Mouse (Mus musculus) megakaryocyte-erythroid progenitor cell, adult 5-6 weeks (primary cell): ENCODE measurements at regions not wholly inside any gene's neighbourhood (a gene's known extent, or its start where the extent isn't known, plus 50 kb on each side); places are given as distances from the start of the nearest gene placed in this dataset.
"Not testable (repeated sequence)": the region's sequence is repeated elsewhere in the genome, so short reads cannot be mapped to it uniquely, and the experiment has no call there.

Source experiments
- ATAC-seq: replicated peaks from 2 replicates; pipeline ENCODE4 v1.8.0; 2016; ENCODE audit warnings: mild to moderate bottlenecking, inconsistent platforms; ENCODE audit not compliant: severe bottlenecking, poor library complexity, low FRiP score, low TSS enrichment

DNA sequence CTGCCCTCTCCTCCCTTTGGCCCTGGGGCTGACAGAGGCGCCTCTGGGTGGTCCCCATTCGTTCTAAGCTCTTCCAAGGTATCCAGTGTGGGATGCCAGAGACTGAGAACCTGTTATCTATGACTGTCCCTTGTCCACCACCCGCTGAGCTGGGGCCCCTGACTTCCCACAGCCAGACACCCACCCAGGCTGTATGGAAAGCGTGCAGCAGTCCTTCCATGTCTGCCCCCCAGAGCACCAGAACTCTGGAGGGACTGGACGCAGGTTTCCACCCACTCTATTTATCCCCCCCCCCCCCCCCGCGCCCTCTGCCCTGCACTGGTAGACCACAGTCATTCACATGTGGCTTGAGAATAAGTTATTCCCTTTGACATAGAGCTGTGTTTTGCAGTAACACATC, 408.5 kb upstream of the B3galt2 start:
- ATAC-seq: no peak

DNA sequence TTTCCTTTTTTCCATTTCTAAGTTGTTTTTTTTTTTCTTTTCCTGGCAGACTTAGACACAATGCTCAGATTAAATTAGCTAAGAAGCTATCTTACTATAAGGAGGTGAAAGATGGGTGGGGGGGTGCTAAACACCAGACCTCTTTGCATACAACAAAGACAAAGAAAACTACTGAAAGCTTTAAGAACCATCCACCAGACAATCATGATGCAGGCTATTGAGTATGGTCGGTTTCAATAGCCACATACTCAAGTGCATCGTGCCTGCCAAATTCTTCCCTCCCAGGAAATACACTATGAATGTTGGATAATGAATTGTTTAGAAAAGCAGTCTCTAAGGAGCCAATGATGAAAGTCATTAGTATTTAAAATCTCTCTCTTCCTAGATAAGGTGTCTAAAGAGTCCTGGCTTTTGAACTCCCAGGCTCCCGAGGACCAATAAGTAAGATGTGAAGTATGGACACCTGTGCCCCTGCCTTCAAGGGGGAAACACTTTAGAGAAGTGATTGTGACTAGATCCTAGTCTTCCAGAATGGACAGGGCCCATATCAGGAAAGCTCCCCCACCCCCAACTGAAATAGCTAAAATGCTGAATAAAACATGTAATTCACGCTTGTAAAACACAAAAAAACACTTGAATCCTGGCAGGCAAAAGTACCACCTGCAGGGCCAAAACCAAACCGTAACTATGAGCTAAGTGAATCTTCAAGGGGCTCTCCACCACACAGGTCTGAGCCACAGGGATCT, 381.8 kb upstream of the B3galt2 start:
- no peak for ATAC-seq

DNA sequence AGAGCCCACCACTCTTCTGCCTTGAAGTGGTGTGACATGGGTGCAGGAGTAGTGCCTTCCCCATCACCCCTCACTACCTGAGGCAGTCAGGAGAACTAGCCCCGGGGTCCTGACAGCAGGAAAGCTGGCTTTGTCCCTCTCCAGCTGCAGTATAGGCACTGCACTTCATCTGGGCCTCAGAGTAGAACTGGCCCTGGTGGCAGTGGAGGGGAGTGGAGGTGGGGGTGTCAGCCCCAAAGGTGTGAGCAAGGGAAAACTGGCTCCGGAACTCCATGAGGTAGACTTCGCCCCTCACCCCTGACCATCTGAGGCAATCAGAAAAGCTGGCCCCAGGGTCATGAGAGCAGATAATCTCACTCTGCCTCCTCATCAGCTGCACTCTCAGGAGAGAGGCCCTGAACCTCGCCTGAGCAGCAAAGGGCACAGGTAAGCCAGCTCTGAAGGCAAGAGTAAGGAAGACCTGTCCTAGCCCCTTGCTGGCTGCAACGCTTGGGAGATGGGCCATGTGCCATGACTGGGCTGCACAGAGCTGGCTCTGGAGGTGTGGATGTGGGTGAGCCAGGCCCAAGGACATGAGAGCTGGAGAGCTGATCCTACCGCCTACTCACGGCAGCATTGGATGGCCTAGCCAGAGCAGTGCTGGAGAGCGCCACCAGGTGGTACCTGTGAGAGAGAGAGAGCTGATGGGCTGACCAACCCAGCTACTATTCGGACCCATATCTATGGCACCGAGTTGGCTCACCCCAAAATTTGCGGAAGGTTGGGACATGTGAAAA, 377.0 kb upstream of the B3galt2 start:
- ATAC-seq: 0 out of 2 replicates have a peak, but pooled peaks have one; percentile 41

DNA sequence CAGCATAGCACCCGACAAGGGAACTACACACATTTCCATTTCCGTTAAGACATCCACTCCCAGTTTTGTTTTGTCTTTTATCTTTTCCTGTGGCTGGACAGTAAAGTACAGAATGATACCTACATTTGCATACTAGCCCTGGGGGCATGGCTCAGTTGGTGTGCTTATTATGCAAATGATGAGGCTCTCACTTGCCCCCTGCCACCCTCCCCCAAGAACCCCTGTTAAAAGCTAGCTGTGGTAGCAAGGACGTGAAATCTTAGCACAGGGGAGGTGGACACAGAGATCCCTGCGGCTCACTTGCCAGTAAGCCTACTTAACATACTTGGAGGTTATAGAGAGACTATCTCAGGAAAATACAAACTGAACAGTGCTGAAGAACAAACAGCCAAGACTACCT, 375.2 kb upstream of the B3galt2 start:
- no peak for ATAC-seq

DNA sequence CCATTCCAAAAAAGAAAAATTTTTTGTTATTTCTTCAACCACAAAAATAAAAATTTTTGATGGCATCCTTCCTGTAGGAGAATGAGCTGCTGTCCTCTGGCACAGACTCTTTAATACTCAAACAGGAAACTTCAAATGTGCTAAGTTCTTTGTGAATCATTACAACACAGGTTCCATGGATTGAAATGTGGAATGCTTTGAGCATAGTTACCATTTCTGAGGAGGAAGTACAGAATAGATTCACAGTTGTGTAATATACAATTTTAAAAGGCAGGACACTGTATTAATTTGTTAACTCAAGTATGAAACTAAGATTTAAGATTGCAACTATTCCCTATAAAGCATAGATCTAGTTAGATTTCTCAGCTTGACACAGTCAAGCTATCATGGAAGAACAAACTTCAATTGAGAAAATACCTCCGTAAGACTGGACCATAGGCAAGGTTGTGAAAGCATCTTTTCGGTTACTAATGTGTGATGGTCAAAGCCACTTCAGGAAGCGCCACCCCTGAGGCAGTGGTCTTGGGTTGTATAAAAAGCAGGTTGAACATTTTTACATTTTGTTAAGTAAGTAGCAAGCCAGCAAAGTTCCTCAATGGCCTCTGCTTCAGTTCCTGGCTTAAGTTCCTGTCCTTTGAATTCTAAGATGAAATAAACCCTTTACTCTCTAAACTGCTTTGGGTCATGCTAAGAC, 354.0 kb upstream of the B3galt2 start:
- no peak for ATAC-seq

DNA sequence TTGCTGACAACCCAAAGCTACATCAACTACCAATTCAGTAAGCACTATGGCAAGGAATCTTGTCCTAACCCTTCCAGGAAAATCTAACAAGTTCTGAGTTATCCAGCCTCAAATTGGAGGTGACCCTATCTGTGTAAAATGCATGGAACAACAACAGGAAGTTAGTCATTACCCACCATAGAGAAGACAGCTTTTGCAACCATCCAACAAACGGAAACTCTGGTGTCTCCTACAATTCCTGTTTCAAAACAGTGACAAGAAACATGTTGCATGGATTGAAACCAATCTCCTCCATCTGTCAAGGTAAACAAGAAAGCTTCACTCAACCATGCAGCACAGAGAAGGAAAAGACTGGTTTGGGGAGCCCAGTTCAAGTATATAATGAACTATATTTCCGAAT, 353.0 kb upstream of the B3galt2 start:
- no peak for ATAC-seq

DNA sequence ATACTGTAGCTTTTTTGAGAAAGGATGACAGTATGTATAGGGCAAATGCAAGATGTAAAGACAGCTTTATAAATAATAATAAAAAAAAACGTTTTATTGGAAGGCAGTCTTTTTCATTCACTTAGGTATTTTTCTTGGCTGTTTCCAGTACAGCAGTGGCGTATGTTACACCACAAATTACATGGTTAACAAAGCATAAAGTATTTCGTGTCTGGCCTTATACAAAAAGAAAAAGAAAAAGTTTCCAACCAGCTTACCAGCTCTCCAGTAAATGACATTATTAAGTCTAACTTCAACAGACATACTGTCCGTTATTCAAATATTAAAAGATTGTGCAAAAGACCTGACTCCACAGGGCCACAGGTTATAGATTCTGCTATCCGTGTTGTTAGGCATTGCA, 343.9 kb upstream of the B3galt2 start:
- no peak for ATAC-seq

DNA sequence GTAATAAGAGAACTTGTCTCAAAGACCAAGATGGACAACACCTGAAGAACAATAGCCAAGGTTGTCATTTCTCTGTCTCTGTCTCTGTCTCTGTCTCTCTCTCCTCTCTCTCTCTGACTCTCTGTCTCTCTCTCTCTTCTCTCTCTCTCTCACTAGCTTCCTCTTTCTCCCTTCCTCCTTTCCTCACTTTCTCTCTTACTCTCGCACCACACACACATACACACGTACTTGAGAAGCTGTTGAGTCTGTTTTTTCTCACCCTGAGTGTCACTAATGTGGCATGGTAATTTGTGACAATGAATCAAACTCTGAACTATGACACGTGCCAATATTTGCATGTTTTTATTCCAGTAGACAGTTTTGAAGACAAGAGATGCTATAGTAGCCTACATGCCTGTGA, 333.1 kb upstream of the B3galt2 start:
- ATAC-seq: no peak

DNA sequence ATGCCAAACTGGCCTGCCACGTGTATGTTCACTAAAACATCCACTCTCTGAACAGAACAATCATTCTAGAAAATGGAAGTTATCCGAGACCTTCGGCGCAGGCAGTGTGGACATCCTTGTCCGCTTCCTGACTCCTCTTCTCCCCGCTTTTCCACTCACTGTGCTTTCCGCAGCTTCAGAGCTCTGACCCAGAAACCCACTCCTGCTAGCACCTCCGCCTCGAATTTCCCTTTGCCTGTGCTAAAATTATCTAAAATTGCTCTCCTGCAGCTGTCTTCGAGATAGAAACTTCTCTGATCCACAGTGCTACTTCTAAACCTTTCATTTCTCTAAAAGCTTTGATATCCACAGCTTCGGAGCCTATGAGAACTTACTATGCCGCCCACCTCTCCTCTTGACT, 322.1 kb upstream of the B3galt2 start:
- ATAC-seq: no peak

DNA sequence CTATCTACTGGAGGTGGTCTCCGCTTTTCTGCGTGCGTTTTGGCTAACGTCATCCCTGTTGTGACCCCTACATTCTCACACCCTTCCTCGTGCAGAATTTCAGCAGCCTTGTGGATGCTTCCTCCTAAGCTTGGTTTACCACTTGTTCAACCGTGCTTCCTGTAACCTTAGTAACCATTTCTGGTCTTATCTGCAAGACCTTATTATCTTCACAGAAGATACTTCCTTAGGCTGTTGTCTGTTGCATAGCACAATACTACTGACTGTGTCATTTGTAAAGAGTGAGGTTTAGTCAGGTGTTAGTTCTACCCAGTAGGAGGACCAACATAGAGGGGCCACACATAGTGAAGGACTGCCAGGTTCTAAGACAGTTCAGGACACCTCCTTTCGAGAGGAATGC, 320.9 kb upstream of the B3galt2 start:
- ATAC-seq: peak; percentile 91

DNA sequence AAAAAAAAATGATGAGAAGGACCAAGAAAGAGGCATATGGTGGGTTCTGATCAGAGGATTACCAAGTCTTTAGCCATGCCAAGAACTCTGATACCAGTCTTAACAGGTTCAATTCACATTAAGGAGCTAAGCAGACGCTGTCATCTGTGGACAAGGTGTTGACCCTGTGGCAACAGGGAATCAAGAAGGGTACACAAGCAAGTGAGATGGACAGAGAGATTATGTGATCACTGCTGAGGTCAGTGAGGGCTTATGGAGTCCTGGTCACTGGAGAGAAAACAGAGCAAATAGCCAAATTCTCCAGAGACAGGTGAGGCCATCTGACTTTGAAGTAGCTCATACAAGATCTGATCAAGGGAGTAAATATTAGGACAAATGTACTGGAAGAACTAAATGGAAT, 289.1 kb upstream of the B3galt2 start:
- ATAC-seq: no peak

DNA sequence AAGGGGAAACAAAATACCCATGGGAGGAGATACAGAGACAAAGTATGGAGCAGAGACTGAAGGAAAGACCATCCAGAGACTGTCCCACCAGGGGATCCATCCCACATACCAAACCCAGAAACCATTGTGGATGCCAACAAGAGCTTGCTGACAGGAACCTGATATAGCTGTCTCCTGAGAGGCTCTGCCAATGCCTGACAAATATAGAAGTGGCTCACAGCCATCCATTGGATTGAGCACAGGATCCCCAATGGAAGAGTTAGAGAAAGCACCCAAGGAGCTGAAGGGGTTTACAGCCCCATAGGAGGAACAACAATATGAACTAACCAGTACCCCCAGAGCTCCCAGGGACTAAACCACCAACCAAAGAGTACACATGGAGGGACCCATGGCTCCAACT, 280.2 kb upstream of the B3galt2 start:
- ATAC-seq: not testable (repeated sequence)

DNA sequence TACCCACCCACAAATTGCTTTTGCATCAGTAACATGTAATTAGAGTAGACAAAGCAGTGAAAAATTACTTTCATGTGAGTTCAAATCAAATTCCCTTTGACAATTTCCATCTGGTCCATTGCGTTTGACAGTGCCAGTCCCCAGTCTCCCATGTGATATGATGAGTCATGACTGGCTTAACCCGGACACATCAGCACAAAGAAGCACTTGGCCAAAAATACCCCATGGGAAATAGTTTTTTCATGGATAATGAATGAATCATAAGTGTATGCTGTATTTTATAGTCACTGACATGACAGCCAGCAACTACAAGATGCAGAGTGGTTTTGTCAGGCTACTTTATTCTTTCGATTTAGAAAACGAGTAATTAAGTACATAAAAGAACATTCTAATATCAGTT, 248.6 kb upstream of the B3galt2 start:
- no peak for ATAC-seq
